ENCODE assay signal across 8 mouse cellular contexts in the genomic region with DNA sequence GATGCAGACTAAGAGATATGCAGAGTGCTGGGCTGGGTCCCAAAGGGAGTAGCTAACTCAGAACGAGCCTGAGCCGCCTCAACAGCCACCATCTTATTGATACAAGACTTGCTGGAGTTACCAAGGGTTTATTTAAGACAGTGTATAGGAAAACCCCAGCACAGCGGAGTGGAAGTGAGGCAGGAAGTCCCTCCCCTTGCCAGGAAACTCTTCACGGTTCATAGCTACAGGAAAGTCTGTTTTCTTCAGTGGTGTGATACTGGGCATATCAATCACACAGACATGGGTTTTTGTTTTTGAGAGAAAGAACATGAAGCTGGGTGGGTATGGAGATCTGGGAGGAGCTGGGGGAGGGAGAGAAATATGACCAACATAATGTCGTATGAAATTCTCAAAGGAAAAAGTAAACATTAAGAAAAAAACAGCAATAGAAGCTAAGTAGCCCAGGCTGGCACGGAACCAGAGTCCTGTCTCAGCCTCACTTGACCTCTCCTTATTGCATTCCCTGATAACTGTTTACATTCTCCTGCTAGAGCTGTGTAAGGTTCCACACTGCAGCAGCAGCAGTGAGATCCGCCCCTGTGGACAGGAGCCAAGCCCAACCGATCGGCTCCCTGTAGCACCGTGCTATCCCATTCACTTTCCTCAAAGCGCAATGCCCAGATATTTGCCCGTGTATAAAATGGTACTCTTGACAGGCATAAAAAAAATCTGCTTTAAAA.
DNase-seq lines count a peak whose midpoint lies in the region; ATAC-seq and TF ChIP-seq lines count a peak whose summit lies in the region.

No protein-coding gene starts in this region.

- H3K4me2 ChIP-seq in hindbrain, embryonic 14.5 days (replicated peaks), result peak overlapping the region; percentile 37; the same call in 1 of the 2 replicates
- peak overlapping the region; percentile 42 for H3K4me2 ChIP-seq in limb, embryonic 15.5 days

- peak overlapping the region; percentile 94 for H3K27ac ChIP-seq in spleen, adult 2 months (ENCODE audit: insufficient read depth, low read length)
- H3K27ac ChIP-seq in embryonic fibroblast, embryonic 13.5 days (ENCODE audit: insufficient read depth, low read length), result peak overlapping the region; percentile 89
- peak overlapping the region; percentile 88 for H3K27ac ChIP-seq in hindbrain, embryonic 14.5 days
- H3K27ac ChIP-seq in limb, embryonic 15.5 days, result peak overlapping the region; percentile 92

- TF ChIP-seq POLR2A in spleen, adult 2 months (IDR thresholded peaks at IDR 0.05; ENCODE audit: low read depth, low read length), result no peak; the same call in 1 of the 2 replicates
- TF ChIP-seq POLR2A in embryonic fibroblast, embryonic 13.5 days (IDR thresholded peaks at IDR 0.05; ENCODE audit: low read depth, low read length), result no peak

- no peak overlapping the region; the same call in 1 of the 2 replicates for H3K4me3 ChIP-seq in spleen, adult 2 months (ENCODE audit: extremely low read depth, insufficient read depth, insufficient read length)
- H3K4me3 ChIP-seq in embryonic fibroblast, embryonic 13.5 days (ENCODE audit: insufficient read depth, low read length), result 0 out of 2 replicates have a peak overlapping the region, but pooled peaks have one; percentile 1
- no peak overlapping the region for H3K4me3 ChIP-seq in hindbrain, embryonic 14.5 days (replicated peaks; ENCODE audit: low read length)
- peak overlapping the region; percentile 49 for H3K4me3 ChIP-seq in limb, embryonic 15.5 days

- no peaks in the 10 kb centered on the region for H3K9me3 ChIP-seq in hindbrain, embryonic 14.5 days (ENCODE audit: control insufficient read depth, low read length)
- H3K9me3 ChIP-seq in limb, embryonic 15.5 days, result no peaks in the 10 kb centered on the region

- 0 out of 2 replicates have a peak overlapping the region, but pooled peaks have one; percentile 0 for H3K9ac ChIP-seq in hindbrain, embryonic 14.5 days
- H3K9ac ChIP-seq in limb, embryonic 15.5 days, result no peak overlapping the region

- H3K36me3 ChIP-seq in spleen, adult 2 months (ENCODE audit: control insufficient read depth, insufficient read depth, low read length), result no peaks in the 10 kb centered on the region
- no peaks in the 10 kb centered on the region for H3K36me3 ChIP-seq in hindbrain, embryonic 14.5 days (replicated peaks; ENCODE audit: control insufficient read depth, insufficient read depth)
- no peaks in the 10 kb centered on the region for H3K36me3 ChIP-seq in limb, embryonic 15.5 days

- H3K27me3 ChIP-seq in spleen, adult 2 months (ENCODE audit: control insufficient read depth, insufficient read depth, low read length), result no peaks in the 10 kb centered on the region
- no peaks in the 10 kb centered on the region for H3K27me3 ChIP-seq in hindbrain, embryonic 14.5 days (ENCODE audit: control insufficient read depth, insufficient read depth, low read length)
- H3K27me3 ChIP-seq in limb, embryonic 15.5 days, result no peaks in the 10 kb centered on the region

- TF ChIP-seq CTCF in spleen, adult 2 months (IDR thresholded peaks at IDR 0.05; ENCODE audit: extremely low read depth, insufficient read depth, insufficient read length, insufficient replicate concordance), result no peak
- TF ChIP-seq CTCF in embryonic fibroblast, embryonic 13.5 days (IDR thresholded peaks at IDR 0.05; ENCODE audit: borderline replicate concordance, insufficient read depth, low read length), result no peak

- no peak for ATAC-seq in hindbrain, embryonic 14.5 days (ENCODE audit: low FRiP score)
- no peak for ATAC-seq in limb, embryonic 15.5 days (ENCODE audit: insufficient number of reproducible peaks, low FRiP score, low TSS enrichment, low read depth)

- H3K4me1 ChIP-seq in spleen, adult 2 months (ENCODE audit: control insufficient read depth, insufficient read depth, insufficient read length), result peaks cover 15% of the 10 kb centered on the region
- H3K4me1 ChIP-seq in embryonic fibroblast, embryonic 13.5 days (ENCODE audit: control insufficient read depth, insufficient read depth, low read length), result peaks cover 33% of the 10 kb centered on the region
- H3K4me1 ChIP-seq in hindbrain, embryonic 14.5 days (replicated peaks; ENCODE audit: control insufficient read depth, insufficient read depth, low read length), result peaks cover 95% of the 10 kb centered on the region
- H3K4me1 ChIP-seq in limb, embryonic 15.5 days, result peaks cover 89% of the 10 kb centered on the region

- 26% methylated on average over 12 of the region's 12 CpGs for WGBS in spleen, adult 2 months
- 51% methylated on average over 12 of the region's 12 CpGs for WGBS in hindbrain, embryonic 14.5 days
- 22% methylated on average over 12 of the region's 12 CpGs for WGBS in limb, embryonic 15.5 days

- DNase-seq in spleen, adult 2 months (ENCODE audit: low read depth in 1 of 2, low spot score in 2 of 2), result peak in 1 of 2 experiments; percentile 60
- no peak for DNase-seq in spleen, adult 12 weeks (ENCODE audit: low spot score)
- no peak for DNase-seq in hindbrain, embryonic 14.5 days (ENCODE audit: low spot score)
- DNase-seq in naive thymus-derived CD4-positive, alpha-beta T cell, adult 2 months (ENCODE audit: low read depth), result peak; percentile 82
- DNase-seq in embryo, embryonic 9.5 days (ENCODE audit: extremely low spot score), result no peak
- DNase-seq in yolk sac, embryonic 10.5 days (ENCODE audit: low spot score), result no peak

Comparison
In these comparisons a context has a peak if more than half of its experiments do, and no peak if none do; other contexts are left out.
1. H3K4me3 ChIP-seq: peak in embryonic fibroblast, embryonic 13.5 days (single experiment) and limb, embryonic 15.5 days (single experiment); none in spleen, adult 2 months (single experiment) and hindbrain, embryonic 14.5 days (single experiment).
2. Peak in every context shown above with its lines, with median percentiles within 50 percentile points of each other: H3K27ac ChIP-seq.